20 mouse cellular contexts compared by ENCODE assay signal in the genomic region with DNA sequence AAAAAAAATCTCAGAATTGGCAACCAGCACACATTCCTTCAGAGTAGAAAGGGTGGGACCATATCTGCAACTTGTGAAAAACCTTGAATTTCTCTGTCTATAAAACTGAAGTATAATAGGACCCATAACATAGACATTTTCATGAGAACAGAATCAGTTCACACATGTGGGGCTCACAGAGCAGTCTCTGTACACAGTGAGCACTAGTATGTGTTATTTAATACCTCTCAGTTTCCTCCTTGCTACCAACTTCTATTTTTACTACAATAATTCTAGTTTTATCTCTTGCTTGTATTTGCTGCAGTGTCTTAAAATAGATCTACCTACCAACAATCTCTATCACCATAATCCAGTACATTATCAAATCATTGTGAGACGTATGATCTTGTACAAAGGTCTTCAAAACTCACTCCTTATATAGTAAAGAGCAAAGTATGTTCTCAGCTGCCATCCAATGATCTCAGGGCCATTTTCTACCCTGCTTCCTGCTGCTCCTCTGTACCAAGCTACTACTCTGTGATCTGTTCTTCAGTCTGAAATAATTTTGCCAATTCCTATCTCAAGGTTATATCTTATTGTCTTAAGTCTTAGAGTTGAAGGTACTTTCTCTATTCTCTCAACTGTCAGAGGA. TPM values are rescaled to one million over a fixed set of nuclear protein-coding genes. Genes with fewer than 3 reads are reported as not detected.
DNase-seq lines count a peak whose midpoint lies in the region; ATAC-seq and TF ChIP-seq lines count a peak whose summit lies in the region.
"Had no signal": no experiment of that assay in that cellular context is flagged by ENCODE, and none has a peak within 500 bp of the region (broad histone marks: within the 10 kb centered on the region; RNA-seq: fewer than 3 reads in every experiment).

No protein-coding gene starts in this region.

- no peak for TF ChIP-seq CTCF in lung, postnatal 0 days (IDR thresholded peaks at IDR 0.05)
- no peak for TF ChIP-seq CTCF in lung, adult 2 months (IDR thresholded peaks at IDR 0.05; ENCODE audit: insufficient read depth, low read length)
- no peak for TF ChIP-seq CTCF in stomach, postnatal 0 days (IDR thresholded peaks at IDR 0.05; ENCODE audit: low read depth)

- TF ChIP-seq EP300 in lung, postnatal 0 days (IDR thresholded peaks at IDR 0.05) = no peak
- no peak for TF ChIP-seq EP300 in stomach, postnatal 0 days (optimal IDR thresholded peaks at IDR 0.05)

- no peak for ATAC-seq in heart, embryonic 13.5 days (ENCODE audit: extremely low read depth, insufficient number of reproducible peaks, low FRiP score, low TSS enrichment)
- ATAC-seq in lung, postnatal 0 days = no peak
- ATAC-seq in intestine, embryonic 15.5 days = peak; percentile 89
- ATAC-seq in stomach, postnatal 0 days (ENCODE audit: low FRiP score, low TSS enrichment) = peak; percentile 47; the same call in 1 of the 2 replicates
- ATAC-seq: forebrain, embryonic 13.5 days; forebrain, postnatal 0 days had no signal

- no peak for TF ChIP-seq POLR2A in lung, adult 2 months (IDR thresholded peaks at IDR 0.05; ENCODE audit: borderline replicate concordance, extremely low read depth, low read depth, low read length)

- no peaks in the 10 kb centered on the region for H3K36me3 ChIP-seq in heart, embryonic 13.5 days
- no peaks in the 10 kb centered on the region for H3K36me3 ChIP-seq in lung, postnatal 0 days (ENCODE audit: insufficient read depth, low read length)
- no peaks in the 10 kb centered on the region for H3K36me3 ChIP-seq in intestine, embryonic 15.5 days
- no peaks in the 10 kb centered on the region for H3K36me3 ChIP-seq in stomach, postnatal 0 days (ENCODE audit: control insufficient read depth, insufficient read depth, low read length)
- H3K36me3 ChIP-seq: G1E; hindbrain, embryonic 10.5 days had no signal

- peaks cover 18% of the 10 kb centered on the region for H3K4me1 ChIP-seq in heart, embryonic 13.5 days
- H3K4me1 ChIP-seq in lung, postnatal 0 days (ENCODE audit: insufficient read depth, low read depth, low read length) = peaks cover 6% of the 10 kb centered on the region; the same call in 1 of the 2 replicates
- H3K4me1 ChIP-seq in lung, adult 2 months (ENCODE audit: control insufficient read depth, insufficient read depth, low read length) = peaks cover 4% of the 10 kb centered on the region
- no peaks in the 10 kb centered on the region for H3K4me1 ChIP-seq in intestine, embryonic 15.5 days (replicated peaks)
- H3K4me1 ChIP-seq in stomach, postnatal 0 days (replicated peaks; ENCODE audit: control insufficient read depth, insufficient read depth) = no peaks in the 10 kb centered on the region
- H3K4me1 ChIP-seq: forebrain, embryonic 13.5 days had no signal

- H3K9ac ChIP-seq in heart, embryonic 13.5 days = no peak overlapping the region
- H3K9ac ChIP-seq in lung, postnatal 0 days (replicated peaks; ENCODE audit: low read depth) = no peak overlapping the region
- no peak overlapping the region for H3K9ac ChIP-seq in intestine, embryonic 15.5 days
- H3K9ac ChIP-seq in stomach, postnatal 0 days (ENCODE audit: low read length) = no peak overlapping the region
- H3K9ac ChIP-seq: forebrain, embryonic 13.5 days; forebrain, postnatal 0 days; hindbrain, embryonic 14.5 days had no signal

- H3K4me2 ChIP-seq in heart, embryonic 13.5 days = no peak overlapping the region
- no peak overlapping the region for H3K4me2 ChIP-seq in lung, postnatal 0 days (replicated peaks; ENCODE audit: low read depth, low read length)
- no peak overlapping the region for H3K4me2 ChIP-seq in intestine, embryonic 15.5 days (replicated peaks)
- H3K4me2 ChIP-seq in stomach, postnatal 0 days (replicated peaks; ENCODE audit: low read depth) = no peak overlapping the region
- H3K4me2 ChIP-seq: forebrain, embryonic 13.5 days; hindbrain, embryonic 14.5 days had no signal

- no peaks in the 10 kb centered on the region for H3K9me3 ChIP-seq in heart, embryonic 13.5 days
- no peaks in the 10 kb centered on the region for H3K9me3 ChIP-seq in lung, postnatal 0 days (ENCODE audit: low read length)
- H3K9me3 ChIP-seq in intestine, embryonic 15.5 days = no peaks in the 10 kb centered on the region
- no peaks in the 10 kb centered on the region for H3K9me3 ChIP-seq in stomach, postnatal 0 days (ENCODE audit: control insufficient read depth, low read length)
- H3K9me3 ChIP-seq: embryonic facial prominence, embryonic 10.5 days; forebrain, embryonic 13.5 days; G1E; hindbrain, embryonic 10.5 days had no signal

- H3K4me3 ChIP-seq in heart, embryonic 13.5 days = no peak overlapping the region
- no peak overlapping the region for H3K4me3 ChIP-seq in lung, postnatal 0 days (ENCODE audit: low read depth, low read length)
- H3K4me3 ChIP-seq in lung, adult 2 months (replicated peaks; ENCODE audit: extremely low read depth, low read depth, low read length) = no peak overlapping the region
- no peak overlapping the region for H3K4me3 ChIP-seq in intestine, embryonic 15.5 days (replicated peaks)
- H3K4me3 ChIP-seq in stomach, postnatal 0 days (ENCODE audit: low read depth, low read length) = no peak overlapping the region
- H3K4me3 ChIP-seq: embryonic facial prominence, embryonic 10.5 days; forebrain, embryonic 13.5 days; hindbrain, embryonic 10.5 days had no signal

- 0 out of 2 replicates have a peak overlapping the region, but pooled peaks have one; percentile 24 for H3K27ac ChIP-seq in heart, embryonic 13.5 days (replicated peaks)
- 0 out of 2 replicates have a peak overlapping the region, but pooled peaks have one; percentile 6 for H3K27ac ChIP-seq in lung, postnatal 0 days (ENCODE audit: low read length)
- H3K27ac ChIP-seq in intestine, embryonic 15.5 days = 0 out of 2 replicates have a peak overlapping the region, but pooled peaks have one; percentile 60
- H3K27ac ChIP-seq in stomach, postnatal 0 days (replicated peaks) = no peak overlapping the region
- H3K27ac ChIP-seq: embryonic facial prominence, embryonic 10.5 days; forebrain, embryonic 13.5 days; hindbrain, embryonic 10.5 days; hindbrain, embryonic 14.5 days had no signal

- no peak for DNase-seq in heart, adult 11 months
- DNase-seq in lung, postnatal 0 days (ENCODE audit: low spot score) = no peak
- DNase-seq in lung, adult 2 months = no peak
- DNase-seq in stomach, postnatal 0 days (ENCODE audit: low spot score) = no peak
- DNase-seq in kidney, adult 11 months = no peak
- DNase-seq: adrenal gland, adult 8-10 months; adrenal gland, postnatal 36 days; cerebellum, adult 2 months; cerebellum, postnatal 10 days; forebrain, postnatal 0 days; gastrocnemius, postnatal 10 days; heart, postnatal 14 days; kidney, adult 18-20 months had no signal

- no peaks in the 10 kb centered on the region for H3K27me3 ChIP-seq in heart, embryonic 13.5 days (replicated peaks)
- no peaks in the 10 kb centered on the region for H3K27me3 ChIP-seq in lung, postnatal 0 days (replicated peaks; ENCODE audit: insufficient read depth, low read length)
- H3K27me3 ChIP-seq in intestine, embryonic 15.5 days (replicated peaks) = no peaks in the 10 kb centered on the region
- no peaks in the 10 kb centered on the region for H3K27me3 ChIP-seq in stomach, postnatal 0 days (ENCODE audit: control insufficient read depth, insufficient read depth, low read length)
- H3K27me3 ChIP-seq: forebrain, embryonic 13.5 days had no signal

- 14% methylated on average over 1 of the region's 1 CpGs for WGBS in heart, embryonic 13.5 days
- 59% methylated on average over 1 of the region's 1 CpGs for WGBS in lung, postnatal 0 days
- 56% methylated on average over 1 of the region's 1 CpGs for WGBS in lung, adult 2 months
- 47% methylated on average over 1 of the region's 1 CpGs for WGBS in intestine, embryonic 15.5 days
- 45% methylated on average over 1 of the region's 1 CpGs for WGBS in stomach, postnatal 0 days

RNA-seq across cellular contexts. Expression of a gene that starts 24.8 kb away (rescaled TPM):
- 14.8 and 15.2 TPM in 2 replicates for polyA plus RNA-seq in heart, embryonic 13.5 days (2015; fragmentation: Nextera tagmentation; extraction: Ambion mirVana)
- 28.8 and 29.4 TPM in 2 replicates for polyA plus RNA-seq in lung, postnatal 0 days (2015; fragmentation: Nextera tagmentation; extraction: Ambion mirVana)
- polyA plus RNA-seq in lung, adult 2 months (2012; rRNA removed) = 4.6 and 6.0 TPM in 2 replicates
- 25.6 and 28.1 TPM in 2 replicates for polyA plus RNA-seq in intestine, embryonic 15.5 days (2015; fragmentation: Nextera tagmentation; extraction: Ambion mirVana)
- polyA plus RNA-seq in stomach, postnatal 0 days (2015; fragmentation: Nextera tagmentation; extraction: Ambion mirVana) = 16.5 and 16.7 TPM in 2 replicates
- polyA plus RNA-seq: G1E had no signal

RNA-seq across cellular contexts. Expression of a gene that starts 32.3 kb away (rescaled TPM):
- 11.5 and 11.8 TPM in 2 replicates for polyA plus RNA-seq in heart, embryonic 13.5 days (2015; fragmentation: Nextera tagmentation; extraction: Ambion mirVana)
- polyA plus RNA-seq in lung, postnatal 0 days (2015; fragmentation: Nextera tagmentation; extraction: Ambion mirVana) = 7.2 and 7.3 TPM in 2 replicates
- polyA plus RNA-seq in lung, adult 2 months (2012; rRNA removed) = 2.0 and 3.5 TPM in 2 replicates
- 17.0 and 17.5 TPM in 2 replicates for polyA plus RNA-seq in intestine, embryonic 15.5 days (2015; fragmentation: Nextera tagmentation; extraction: Ambion mirVana)
- 5.4 and 7.2 TPM in 2 replicates for polyA plus RNA-seq in stomach, postnatal 0 days (2015; fragmentation: Nextera tagmentation; extraction: Ambion mirVana)

RNA-seq across cellular contexts. Expression of a gene that starts 57.7 kb away (rescaled TPM):
- polyA plus RNA-seq in heart, embryonic 13.5 days (2015; fragmentation: Nextera tagmentation; extraction: Ambion mirVana) = 56.0 and 56.6 TPM in 2 replicates
- polyA plus RNA-seq in lung, postnatal 0 days (2015; fragmentation: Nextera tagmentation; extraction: Ambion mirVana) = 30.3 and 33.4 TPM in 2 replicates
- 3.6 and 5.9 TPM in 2 replicates for polyA plus RNA-seq in lung, adult 2 months (2012; rRNA removed)
- 54.1 and 60.2 TPM in 2 replicates for polyA plus RNA-seq in intestine, embryonic 15.5 days (2015; fragmentation: Nextera tagmentation; extraction: Ambion mirVana)
- polyA plus RNA-seq in stomach, postnatal 0 days (2015; fragmentation: Nextera tagmentation; extraction: Ambion mirVana) = 26.2 and 29.1 TPM in 2 replicates

RNA-seq across cellular contexts. Expression of a gene that starts 57.8 kb away (rescaled TPM):
- polyA plus RNA-seq in heart, embryonic 13.5 days (2015; fragmentation: Nextera tagmentation; extraction: Ambion mirVana) = 1.4 and 1.7 TPM in 2 replicates
- 0.42 and 0.57 TPM in 2 replicates for polyA plus RNA-seq in lung, postnatal 0 days (2015; fragmentation: Nextera tagmentation; extraction: Ambion mirVana)
- polyA plus RNA-seq in lung, adult 2 months (2012; rRNA removed) = 0.14 and 0.22 TPM in 2 replicates
- 0.41 and 0.67 TPM in 2 replicates for polyA plus RNA-seq in intestine, embryonic 15.5 days (2015; fragmentation: Nextera tagmentation; extraction: Ambion mirVana)
- 0.46 and 0.50 TPM in 2 replicates for polyA plus RNA-seq in stomach, postnatal 0 days (2015; fragmentation: Nextera tagmentation; extraction: Ambion mirVana)

Comparison
In these comparisons a context has a peak if more than half of its experiments do, and no peak if none do; other contexts are left out.
1. ATAC-seq: peak in intestine, embryonic 15.5 days (single experiment) and stomach, postnatal 0 days (single experiment); none in heart, embryonic 13.5 days (single experiment) and lung, postnatal 0 days (single experiment).